Mouse (Mus musculus): ENCODE data around the gene Crtc1. TPM values are rescaled to one million over a fixed set of nuclear protein-coding genes. Genes with fewer than 3 reads are reported as not detected.

The Crtc1 gene
- total RNA-seq, 1 experiment from 2014 or later = 8.9 TPM

GRCm38 (mm10) chr8:70431213-70431612 lies 8.2 kb downstream of the Crtc1 start:
- ATAC-seq (replicated peaks; ENCODE audit: low read depth, poor library complexity, severe bottlenecking) = no peak

- ATAC-seq (replicated peaks; ENCODE audit: low read depth, poor library complexity, severe bottlenecking) = peak; percentile 70
Observed at GRCm38 (mm10) chr8:70426300-70426907, 13.0 kb downstream of the Crtc1 start.

- ATAC-seq (replicated peaks; ENCODE audit: low read depth, poor library complexity, severe bottlenecking) = peak; percentile 29; the same call in 1 of the 2 replicates
Observed at GRCm38 (mm10) chr8:70422722-70423121, 16.7 kb downstream of the Crtc1 start.

GRCm38 (mm10) chr8:70421349-70422104 lies 17.9 kb downstream of the Crtc1 start:
- peak; percentile 51 for ATAC-seq (replicated peaks; ENCODE audit: low read depth, poor library complexity, severe bottlenecking)

- no peak for ATAC-seq (replicated peaks; ENCODE audit: low read depth, poor library complexity, severe bottlenecking)
Observed at GRCm38 (mm10) chr8:70419879-70420643, 19.3 kb downstream of the Crtc1 start.

GRCm38 (mm10) chr8:70418954-70419353 lies 20.4 kb downstream of the Crtc1 start:
- ATAC-seq (replicated peaks; ENCODE audit: low read depth, poor library complexity, severe bottlenecking) = no peak

- no peak for ATAC-seq (replicated peaks; ENCODE audit: low read depth, poor library complexity, severe bottlenecking)
Observed at GRCm38 (mm10) chr8:70417914-70418313, 21.5 kb downstream of the Crtc1 start.

GRCm38 (mm10) chr8:70416941-70417340 lies 22.4 kb downstream of the Crtc1 start:
- no peak for ATAC-seq (replicated peaks; ENCODE audit: low read depth, poor library complexity, severe bottlenecking)

- peak; percentile 68 for ATAC-seq (replicated peaks; ENCODE audit: low read depth, poor library complexity, severe bottlenecking)
Observed at GRCm38 (mm10) chr8:70415540-70416451, 23.6 kb downstream of the Crtc1 start.

- no peak for ATAC-seq (replicated peaks; ENCODE audit: low read depth, poor library complexity, severe bottlenecking)
Observed at GRCm38 (mm10) chr8:70414310-70414946, 25.0 kb downstream of the Crtc1 start.

- no peak for ATAC-seq (replicated peaks; ENCODE audit: low read depth, poor library complexity, severe bottlenecking)
Observed at GRCm38 (mm10) chr8:70410281-70410680, 29.1 kb downstream of the Crtc1 start.

GRCm38 (mm10) chr8:70409455-70409871 lies 29.9 kb downstream of the Crtc1 start:
- no peak for ATAC-seq (replicated peaks; ENCODE audit: low read depth, poor library complexity, severe bottlenecking)

- no peak for ATAC-seq (replicated peaks; ENCODE audit: low read depth, poor library complexity, severe bottlenecking)
Observed at GRCm38 (mm10) chr8:70409019-70409418, 30.4 kb downstream of the Crtc1 start.

- no peak for ATAC-seq (replicated peaks; ENCODE audit: low read depth, poor library complexity, severe bottlenecking)
Observed at GRCm38 (mm10) chr8:70408301-70408700, 31.1 kb downstream of the Crtc1 start.

- ATAC-seq (replicated peaks; ENCODE audit: low read depth, poor library complexity, severe bottlenecking) = no peak
Observed at GRCm38 (mm10) chr8:70406427-70407069, 32.8 kb downstream of the Crtc1 start.

GRCm38 (mm10) chr8:70405189-70405588 lies 34.2 kb downstream of the Crtc1 start:
- no peak for ATAC-seq (replicated peaks; ENCODE audit: low read depth, poor library complexity, severe bottlenecking)

GRCm38 (mm10) chr8:70404212-70404611 lies 35.2 kb downstream of the Crtc1 start:
- ATAC-seq (replicated peaks; ENCODE audit: low read depth, poor library complexity, severe bottlenecking) = no peak

GRCm38 (mm10) chr8:70397611-70398563 lies 41.5 kb downstream of the Crtc1 start:
- no peak for ATAC-seq (replicated peaks; ENCODE audit: low read depth, poor library complexity, severe bottlenecking)
